Mouse (Mus musculus) testis, adult 2 months (tissue): ENCODE results near the gene Hmg20b.

Experiments used
- CTCF ChIP-seq: fragments of 200-500 bp; IDR thresholded peaks from 2 replicates; pipeline ENCODE4 v1.5.1; 2012; ENCODE audit warnings: low read depth, mild to moderate bottlenecking, inconsistent platforms, low read length, moderate library complexity; ENCODE audit not compliant: control insufficient read depth, insufficient read depth, insufficient replicate concordance
- POLR2A ChIP-seq: fragments of 200-500 bp; IDR thresholded peaks from 2 replicates; pipeline ENCODE4 v1.6.1; 2012; ENCODE audit warnings: low read depth, mild to moderate bottlenecking, inconsistent platforms, low read length, moderate library complexity; ENCODE audit not compliant: control insufficient read depth

GRCm38 (mm10) chr10:81365073-81365472 lies 14.8 kb upstream of the Hmg20b start:
- TF ChIP-seq POLR2A (no peak; the same call in 1 of the 2 replicates), CTCF (no peak)
